Mouse (Mus musculus) bone marrow macrophage, adult 2 months (primary cell): ENCODE results near the gene Grin2c.

Source experiments
- CTCF ChIP-seq: IDR thresholded peaks from 2 replicates; pipeline ENCODE4 v1.5.1; 2012; ENCODE audit warnings: low read depth, mild to moderate bottlenecking, low read length, moderate library complexity
- POLR2A ChIP-seq: IDR thresholded peaks from 2 replicates; pipeline ENCODE4 v1.6.1; 2012; ENCODE audit warnings: mild to moderate bottlenecking, low read depth, low read length, borderline replicate concordance

GRCm38 (mm10) chr11:115219685-115220084, 47.4 kb downstream of the Grin2c start:
- no peak for TF ChIP-seq CTCF
- TF ChIP-seq POLR2A = no peak
